Mouse (Mus musculus): ENCODE measurements around the gene Prap1. TPM values are rescaled to one million over a fixed set of nuclear protein-coding genes. Genes with fewer than 3 reads are reported as not detected.

Gene Prap1
- polyA plus RNA-seq, 1 experiment: not detected

- peak overlapping the region; percentile 86 for H3K4me2 ChIP-seq (ENCODE audit: low read depth)
- TF ChIP-seq MYOD1 (IDR thresholded peaks at IDR 0.05; ENCODE audit: control insufficient read depth in 1 of 3, insufficient read length in 2 of 3, low read depth in 2 of 3): peak in 1 of 3 experiments; percentile 20
- no peak for TF ChIP-seq MYOG (IDR thresholded peaks at IDR 0.05; ENCODE audit: control insufficient read depth in 1 of 3, insufficient read depth in 1 of 3, insufficient read length in 2 of 3, low read depth in 2 of 3)
- TF ChIP-seq CEBPB (IDR thresholded peaks at IDR 0.05; ENCODE audit: insufficient read depth, poor library complexity, severe bottlenecking): no peak
- no peak for TF ChIP-seq MAX (IDR thresholded peaks at IDR 0.05; ENCODE audit: low read depth)
- H3K27me3 ChIP-seq (ENCODE audit: control insufficient read depth, insufficient read depth, insufficient read length): no peaks in the 10 kb centered on the region
- no peaks in the 10 kb centered on the region for H3K36me3 ChIP-seq (ENCODE audit: control insufficient read depth, insufficient read depth)
- peak overlapping the region; percentile 35 for H3K4me3 ChIP-seq
- H3K79me2 ChIP-seq (ENCODE audit: control insufficient read depth, insufficient read depth): no peaks in the 10 kb centered on the region
- H3ac ChIP-seq (ENCODE audit: control insufficient read depth, insufficient read length): peak overlapping the region; percentile 35
Observed at GRCm38 (mm10) chr7:140138021-140138310, 44.8 kb downstream of the Prap1 start.

GRCm38 (mm10) chr7:140141350-140141749, 48.2 kb downstream of the Prap1 start:
- Histone ChIP-seq H3K4me2 (ENCODE audit: low read depth) (no peak overlapping the region), H3ac (ENCODE audit: control insufficient read depth, insufficient read length) (no peak overlapping the region), H3K79me2 (ENCODE audit: control insufficient read depth, insufficient read depth) (no peaks in the 10 kb centered on the region), H3K27me3 (ENCODE audit: control insufficient read depth, insufficient read depth, insufficient read length) (no peaks in the 10 kb centered on the region), H3K36me3 (ENCODE audit: control insufficient read depth, insufficient read depth) (no peaks in the 10 kb centered on the region), H3K4me3 (no peak overlapping the region)
- TF ChIP-seq USF1 (IDR thresholded peaks at IDR 0.05; ENCODE audit: low read depth): no peak

- Histone ChIP-seq H3K36me3 (ENCODE audit: control insufficient read depth, insufficient read depth) (no peaks in the 10 kb centered on the region), H3K4me2 (ENCODE audit: low read depth) (no peak overlapping the region), H3ac (ENCODE audit: control insufficient read depth, insufficient read length) (no peak overlapping the region), H3K79me2 (ENCODE audit: control insufficient read depth, insufficient read depth) (no peaks in the 10 kb centered on the region), H3K4me3 (no peak overlapping the region), H3K27me3 (ENCODE audit: control insufficient read depth, insufficient read depth, insufficient read length) (no peaks in the 10 kb centered on the region)
- TF ChIP-seq E2F4 (IDR thresholded peaks at IDR 0.05; ENCODE audit: insufficient read depth) (no peak), TCF12 (IDR thresholded peaks at IDR 0.05; ENCODE audit: insufficient read depth, poor library complexity, severe bottlenecking) (no peak), USF1 (IDR thresholded peaks at IDR 0.05; ENCODE audit: low read depth) (no peak), TCF3 (IDR thresholded peaks at IDR 0.05; ENCODE audit: insufficient read length, low read depth) (no peak), CEBPB (IDR thresholded peaks at IDR 0.05; ENCODE audit: insufficient read depth, poor library complexity, severe bottlenecking) (no peak), POLR2A (IDR thresholded peaks at IDR 0.05; ENCODE audit: insufficient read length, low read depth) (no peak), REST (IDR thresholded peaks at IDR 0.05; ENCODE audit: insufficient read depth, insufficient read length) (no peak), SRF (IDR thresholded peaks at IDR 0.05; ENCODE audit: control insufficient read depth, insufficient read length, low read depth) (no peak)
Observed at GRCm38 (mm10) chr7:140144550-140144949, 51.4 kb downstream of the Prap1 start.

Other genes with a start within 250 kb of the Prap1 start
- gene Kndc1, start 198.7 kb upstream of the Prap1 start, polyA plus RNA-seq (2012; fragmentation: generic; extraction: Trizol): 0.01 TPM
- not detected for gene Utf1, start 149.6 kb upstream of the Prap1 start, polyA plus RNA-seq (2012; fragmentation: generic; extraction: Trizol)
- gene 6430531B16Rik, start 114.6 kb upstream of the Prap1 start, polyA plus RNA-seq (2012; fragmentation: generic; extraction: Trizol): 0.13 TPM
- gene Adam8, start 100.8 kb upstream of the Prap1 start, polyA plus RNA-seq (2012; fragmentation: generic; extraction: Trizol): 2.3 TPM
- 25.2 TPM for gene Zfp511, start 57.0 kb upstream of the Prap1 start, polyA plus RNA-seq (2012; fragmentation: generic; extraction: Trizol)
- 22.1 TPM for gene Tubgcp2, start 56.7 kb upstream of the Prap1 start, polyA plus RNA-seq (2012; fragmentation: generic; extraction: Trizol)
- gene Msx3, start 44.3 kb upstream of the Prap1 start, polyA plus RNA-seq (2012; fragmentation: generic; extraction: Trizol): 0.05 TPM
- gene Caly, start 10.8 kb upstream of the Prap1 start, polyA plus RNA-seq (2012; fragmentation: generic; extraction: Trizol): not detected
- 9.5 TPM for gene Fuom, start 9.0 kb downstream of the Prap1 start, polyA plus RNA-seq (2012; fragmentation: generic; extraction: Trizol)
- gene Paox, start 22.4 kb downstream of the Prap1 start, polyA plus RNA-seq (2012; fragmentation: generic; extraction: Trizol): 7.0 TPM
- gene Echs1, start 23.1 kb downstream of the Prap1 start, polyA plus RNA-seq (2012; fragmentation: generic; extraction: Trizol): 125 TPM
- 23.3 TPM for gene Mtg1, start 44.2 kb downstream of the Prap1 start, polyA plus RNA-seq (2012; fragmentation: generic; extraction: Trizol)
- not detected for gene Sprn, start 61.5 kb downstream of the Prap1 start, polyA plus RNA-seq (2012; fragmentation: generic; extraction: Trizol)
- not detected for gene Olfr522, start 71.4 kb downstream of the Prap1 start, polyA plus RNA-seq (2012; fragmentation: generic; extraction: Trizol)
- gene Olfr523, start 79.8 kb downstream of the Prap1 start, polyA plus RNA-seq (2012; fragmentation: generic; extraction: Trizol): not detected
- not detected for gene Olfr524, start 112.6 kb downstream of the Prap1 start, polyA plus RNA-seq (2012; fragmentation: generic; extraction: Trizol)
- gene Cd163l1, start 124.9 kb downstream of the Prap1 start, polyA plus RNA-seq (2012; fragmentation: generic; extraction: Trizol): not detected
- gene 5830411N06Rik, start 153.9 kb downstream of the Prap1 start, polyA plus RNA-seq (2012; fragmentation: generic; extraction: Trizol): 0.12 TPM
- gene Olfr525, start 227.5 kb downstream of the Prap1 start, polyA plus RNA-seq (2012; fragmentation: generic; extraction: Trizol): not detected
- gene Olfr527, start 240.6 kb downstream of the Prap1 start, polyA plus RNA-seq (2012; fragmentation: generic; extraction: Trizol): not detected

Data from myocyte (in vitro differentiated cells).